Mouse (Mus musculus) kidney, postnatal 4 days (tissue): Measurements from ENCODE around the gene Pla2g4a.
"Not testable (repeated sequence)": the region's sequence is repeated elsewhere in the genome, so short reads cannot be mapped to it uniquely, and the experiment has no call there.

Experiments used
- DNase-seq, 2 experiments: peaks; one replicate each; pipeline ENCODE4 v3.0.0; 2021; ENCODE audit warnings: mixed read lengths in 2 of 2

Pla2g4a gene

DNA sequence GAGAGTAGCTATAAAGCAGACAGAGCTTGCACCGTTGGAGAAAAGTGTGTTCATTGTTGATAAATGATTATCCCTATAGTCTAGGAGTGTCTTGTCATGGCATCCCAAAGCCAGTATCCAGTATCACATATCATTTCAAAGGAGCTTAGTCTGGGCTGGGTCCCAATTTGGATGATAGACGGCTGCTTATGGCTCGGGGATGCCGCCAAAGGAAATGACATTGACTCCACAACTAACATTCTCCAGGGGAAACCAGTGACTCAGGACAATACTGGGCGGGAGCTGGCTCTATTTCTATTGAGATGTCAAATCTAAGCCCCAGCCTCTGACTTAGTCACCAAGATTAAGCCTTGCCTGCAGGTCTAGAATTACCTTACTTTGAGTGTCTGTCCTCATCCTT lies 31.9 kb downstream of the Pla2g4a start:
- no peak for DNase-seq

DNA sequence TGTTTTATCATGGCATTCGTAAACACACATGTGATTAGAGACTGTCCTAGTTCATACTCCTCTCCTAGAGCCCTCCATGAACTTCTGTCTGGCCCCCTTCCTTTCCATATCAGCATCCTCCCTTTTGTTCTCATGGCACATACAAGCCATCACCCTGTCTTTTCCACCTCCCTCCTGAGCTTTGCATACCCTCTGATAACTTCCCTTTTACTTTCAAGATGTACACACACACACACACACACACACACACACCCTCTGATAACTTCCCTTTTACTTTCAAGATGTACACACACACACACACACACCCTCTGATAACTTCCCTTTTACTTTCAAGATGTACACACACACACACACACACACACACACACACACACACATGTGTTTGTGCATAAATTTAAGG lies 37.4 kb downstream of the Pla2g4a start:
- not testable (repeated sequence) for DNase-seq

DNA sequence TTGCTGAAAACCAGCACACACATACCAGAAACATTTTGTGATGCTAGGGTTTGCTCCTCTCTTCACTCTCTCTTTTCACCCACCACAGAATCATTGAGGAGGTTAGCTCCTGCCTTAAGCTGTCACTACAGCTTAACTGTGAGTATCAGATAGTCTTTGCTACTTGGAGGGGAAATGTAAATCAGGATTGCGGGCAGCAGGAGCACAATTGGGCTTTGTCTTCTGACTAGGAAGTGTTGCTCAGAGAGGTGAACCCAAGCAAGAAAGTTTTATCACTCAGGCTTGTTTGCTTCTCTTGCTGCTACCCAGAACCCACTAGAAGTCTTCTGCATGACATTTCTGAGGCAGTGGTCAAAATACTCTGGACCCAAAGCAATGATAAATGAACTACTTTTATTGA lies 38.9 kb downstream of the Pla2g4a start:
- no peak for DNase-seq

DNA sequence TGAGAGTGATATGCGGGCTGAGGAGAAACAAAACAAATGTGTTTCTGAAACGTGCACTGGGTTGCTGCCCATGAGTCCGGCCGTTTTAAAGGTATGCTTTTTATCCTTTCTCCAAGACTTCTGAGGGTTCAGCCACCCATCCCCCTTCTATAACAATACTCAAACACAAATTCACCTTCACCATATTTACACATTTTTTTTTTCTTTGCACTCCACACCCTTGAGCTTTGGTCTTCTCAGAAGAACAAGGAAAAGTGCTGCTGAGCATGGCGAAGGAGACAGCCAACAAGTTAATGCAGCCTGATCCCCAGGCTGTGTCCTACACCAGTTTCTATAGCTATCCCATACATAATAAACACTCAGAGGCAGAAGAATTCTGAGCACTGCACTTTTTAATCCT lies 39.8 kb downstream of the Pla2g4a start:
- DNase-seq, result no peak

DNA sequence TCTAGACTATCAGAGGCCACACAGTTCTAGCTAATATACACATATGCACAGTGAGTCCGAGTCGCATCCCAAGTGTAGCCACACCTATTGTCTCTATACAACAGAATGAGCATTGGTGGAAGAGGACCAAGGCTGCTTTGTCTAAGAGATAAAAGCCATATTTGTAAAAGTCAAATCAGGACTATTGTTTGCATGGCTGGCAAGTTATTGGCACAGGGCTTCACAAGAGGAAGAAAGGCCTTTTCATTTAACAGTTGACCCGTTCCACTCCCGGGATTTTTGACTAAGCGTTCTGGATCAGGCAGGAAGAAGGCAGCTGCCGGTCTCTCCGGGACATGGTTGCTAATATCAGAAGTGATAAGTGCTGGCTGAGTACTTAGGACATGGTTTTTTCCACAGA lies 41.8 kb downstream of the Pla2g4a start:
- no peak for DNase-seq

DNA sequence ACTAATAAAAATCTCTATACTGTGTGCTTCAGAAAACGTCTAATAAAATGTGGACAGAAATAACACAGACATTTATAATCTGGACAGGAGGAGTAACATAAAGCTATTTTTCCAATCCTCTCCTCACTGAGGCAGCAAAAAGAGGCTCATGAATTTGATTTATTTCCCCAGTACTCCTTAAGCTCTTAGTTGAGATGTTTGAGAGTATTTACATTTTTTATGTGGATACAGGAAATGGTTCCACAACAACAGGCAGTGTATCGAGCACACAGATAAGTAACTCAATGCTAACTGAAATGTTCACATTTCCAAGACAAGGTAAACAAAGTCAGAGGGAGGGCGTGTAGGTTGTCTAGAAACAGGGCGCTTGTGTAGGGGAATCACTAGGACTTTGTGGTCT lies 48.1 kb downstream of the Pla2g4a start:
- DNase-seq, result no peak

DNA sequence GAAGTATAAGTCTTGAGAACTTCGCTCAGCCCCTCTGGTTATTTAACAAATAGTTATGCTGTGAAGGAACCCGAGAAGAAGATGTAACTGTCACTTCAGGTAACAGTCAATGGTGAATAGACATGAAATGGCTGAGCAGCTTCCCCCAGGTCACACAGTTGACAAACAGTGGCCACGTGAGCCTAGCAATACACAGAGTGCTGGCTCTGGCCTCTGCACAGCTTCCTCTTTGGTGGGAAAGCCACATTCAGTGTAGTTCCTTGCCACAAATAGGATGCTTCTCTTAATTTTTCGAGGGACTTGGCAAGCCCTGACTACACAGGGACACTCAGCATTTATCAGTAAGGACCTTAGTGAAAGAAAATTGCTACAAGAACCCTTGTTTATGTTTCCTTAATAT lies 50.0 kb downstream of the Pla2g4a start:
- no peak for DNase-seq

DNA sequence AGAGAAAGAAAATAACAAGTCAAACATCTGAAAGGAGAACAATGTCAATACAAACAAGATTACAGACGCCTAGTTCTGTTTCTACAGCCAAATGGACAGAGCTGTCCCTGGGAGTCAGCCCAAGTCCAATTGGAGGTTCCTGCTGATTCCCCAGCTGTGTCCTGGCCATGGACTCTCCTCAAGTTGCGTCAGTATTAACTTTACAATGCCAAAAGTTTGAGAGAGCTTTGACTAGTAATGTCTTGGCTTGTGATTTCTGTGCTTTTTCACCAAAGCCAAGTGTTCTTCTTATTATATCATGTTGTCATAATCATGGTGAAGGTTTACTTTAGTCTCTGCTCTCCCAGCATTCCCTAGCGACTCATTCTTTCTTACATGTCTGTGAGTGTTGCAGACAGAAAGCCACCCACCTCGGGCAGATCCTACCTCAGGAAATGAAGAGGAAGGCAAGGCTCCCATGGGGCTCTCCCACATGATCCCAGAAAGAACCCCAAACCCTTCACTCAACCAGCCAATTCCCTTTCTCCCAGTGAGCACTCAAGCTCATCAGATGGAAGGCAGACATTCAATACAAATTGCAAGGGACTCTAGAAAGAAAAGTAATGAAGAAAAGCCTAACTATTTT lies 63.0 kb downstream of the Pla2g4a start:
- DNase-seq, result no peak

DNA sequence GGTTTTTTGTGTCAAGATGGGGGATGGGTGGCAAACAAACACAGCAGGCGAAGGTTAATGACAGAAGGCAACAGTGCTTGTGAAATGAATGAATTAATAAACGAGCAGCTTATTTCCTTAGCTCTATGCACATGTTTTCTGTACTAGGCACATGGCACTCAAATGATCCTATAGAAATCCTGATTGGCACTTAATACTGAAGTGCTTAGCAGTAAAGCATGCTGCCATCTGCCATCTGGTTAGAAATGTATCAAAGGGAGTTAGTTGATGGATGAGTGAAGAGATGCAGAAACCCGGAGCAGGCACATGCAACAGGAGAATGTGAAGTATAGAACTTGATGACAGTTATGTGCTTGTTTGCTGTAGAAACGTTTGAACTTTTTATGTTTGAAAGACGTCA lies 64.5 kb downstream of the Pla2g4a start:
- no peak for DNase-seq

DNA sequence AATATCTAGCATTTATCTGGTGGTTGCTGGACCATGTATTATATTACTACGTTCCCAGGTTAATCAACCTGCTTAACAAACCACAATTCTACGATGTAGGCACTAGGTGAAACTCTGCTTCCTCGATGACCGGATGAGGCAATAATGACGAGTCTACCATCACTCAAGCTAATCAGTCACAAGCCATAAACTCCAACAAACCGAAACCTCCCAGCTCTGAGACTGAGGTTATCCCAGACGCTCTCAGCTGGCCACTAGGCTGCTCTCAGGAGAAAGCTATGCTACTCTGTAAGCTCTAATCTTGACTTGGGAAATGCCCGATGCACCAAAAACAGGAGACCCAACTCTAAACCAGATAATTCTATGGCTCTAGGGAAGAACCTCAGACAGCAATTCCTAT lies 66.2 kb downstream of the Pla2g4a start:
- no peak for DNase-seq

DNA sequence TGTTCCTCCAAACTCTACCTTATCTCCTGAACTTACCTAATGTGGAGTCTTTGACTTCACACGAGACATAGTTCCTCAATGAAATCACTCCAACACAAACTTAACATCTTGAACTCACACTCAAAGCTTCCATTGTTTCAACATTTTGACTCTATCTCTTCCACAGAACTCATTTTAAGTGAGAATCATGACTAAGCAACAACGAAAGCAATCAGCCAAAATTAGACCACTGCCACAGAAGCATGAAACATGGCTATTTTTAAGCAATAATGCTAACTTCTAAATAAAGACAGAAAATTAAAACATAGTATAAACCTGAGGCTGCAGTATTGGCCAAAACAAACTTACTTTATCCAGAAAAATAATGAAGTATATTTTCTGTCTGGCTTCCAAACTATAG lies 67.2 kb downstream of the Pla2g4a start:
- DNase-seq, result no peak

DNA sequence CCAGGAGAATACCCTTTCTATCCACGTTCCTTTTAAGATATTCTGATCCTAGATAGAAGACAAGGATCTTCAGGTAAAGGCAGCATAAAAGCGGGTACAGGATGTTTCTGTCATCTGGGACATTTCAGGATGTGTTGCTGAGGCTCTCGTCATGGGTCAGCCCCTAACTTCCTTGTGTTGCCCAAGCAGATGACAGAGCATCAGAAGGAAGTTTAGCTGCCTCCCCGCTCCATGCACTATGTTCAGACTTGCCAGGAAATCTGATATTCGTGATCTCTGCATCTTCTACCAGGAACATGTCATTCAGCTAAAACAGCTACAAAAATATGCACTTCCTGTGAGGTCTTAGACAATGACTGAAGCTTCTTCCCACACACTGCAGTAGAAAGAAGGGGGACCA lies 70.0 kb downstream of the Pla2g4a start:
- no peak for DNase-seq

DNA sequence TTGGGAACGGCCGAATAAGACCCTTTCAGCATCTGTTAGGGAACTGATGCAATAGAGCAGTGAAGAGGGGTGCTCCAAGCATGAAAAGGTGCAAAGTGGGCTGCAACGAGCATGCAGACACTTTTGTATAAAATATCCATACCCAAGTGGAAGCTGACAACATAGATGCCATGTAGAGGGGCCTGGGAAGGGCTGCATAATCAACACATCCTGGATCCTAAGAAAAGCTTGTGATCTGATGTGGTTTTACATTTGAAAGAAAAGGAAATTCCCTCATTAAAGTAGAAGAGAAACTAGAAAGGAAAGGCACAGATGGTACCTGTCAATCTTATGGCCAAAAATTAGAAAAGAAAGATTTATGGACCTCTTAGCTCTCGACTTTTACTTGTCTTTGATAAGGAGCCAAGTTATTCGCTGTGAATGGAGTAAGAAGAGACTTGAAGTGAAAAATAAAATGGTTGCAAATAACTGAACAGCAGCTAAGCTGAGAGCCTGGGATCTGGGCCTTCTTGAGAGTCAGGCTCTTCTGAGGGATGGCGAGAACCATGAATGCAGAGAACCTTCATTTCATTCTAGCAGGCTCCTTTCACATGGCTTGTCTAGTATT lies 78.6 kb downstream of the Pla2g4a start:
- DNase-seq, result no peak

DNA sequence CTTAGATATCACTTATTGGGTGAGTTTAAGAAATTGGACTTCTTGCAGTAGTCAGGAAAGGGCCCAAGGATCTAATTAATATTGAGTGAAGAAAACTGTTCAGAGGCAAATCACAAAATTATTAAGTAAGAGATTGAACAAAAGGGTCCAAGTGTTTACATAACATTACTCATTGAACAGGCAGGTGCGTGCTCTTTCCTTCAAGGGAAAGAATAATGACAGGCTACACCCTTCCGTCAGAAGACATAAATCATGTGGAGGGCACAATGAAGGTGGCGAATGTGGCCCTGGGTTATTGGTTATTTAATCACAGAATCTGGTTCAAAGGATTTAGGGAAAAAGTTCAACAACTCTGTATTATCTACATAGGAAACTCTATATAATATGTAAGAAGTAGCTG lies 82.9 kb downstream of the Pla2g4a start:
- DNase-seq, result no peak

DNA sequence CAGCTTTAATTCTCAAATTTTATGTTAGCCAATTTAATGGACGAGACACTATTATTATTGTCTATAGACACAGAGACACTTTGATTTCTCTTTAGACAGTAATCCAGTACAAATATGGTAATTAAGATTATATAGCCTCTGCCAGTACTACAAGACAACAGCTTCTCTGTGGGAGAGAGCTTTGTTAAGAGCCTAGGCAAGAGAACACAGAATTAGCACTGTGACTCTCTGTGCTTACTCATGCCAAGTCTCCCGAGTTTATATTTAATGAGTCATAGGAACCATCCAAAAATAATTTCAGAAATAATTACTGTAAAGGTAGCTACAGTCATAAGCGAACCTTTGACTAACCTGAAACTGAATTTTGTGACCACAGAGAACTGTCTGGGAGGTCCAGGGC lies 84.6 kb downstream of the Pla2g4a start:
- no peak for DNase-seq

DNA sequence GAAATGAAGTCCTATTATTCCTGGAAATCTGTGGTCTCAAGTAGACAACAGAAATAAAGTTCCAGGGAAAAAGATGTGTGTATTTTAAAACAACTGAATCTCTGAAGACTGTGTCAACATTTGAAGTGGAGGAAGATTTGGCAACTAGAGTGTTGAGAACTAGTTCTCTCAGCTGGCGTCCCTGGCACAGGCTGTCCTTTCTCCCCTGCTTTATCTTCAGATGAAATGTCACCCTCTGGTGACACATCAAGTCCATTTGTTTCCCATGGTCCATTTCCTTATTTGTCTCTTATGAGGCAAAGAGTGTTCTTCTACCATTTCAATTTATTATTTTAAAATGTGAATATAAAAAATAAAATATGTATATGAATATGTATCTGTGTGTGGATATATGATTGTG lies 89.5 kb downstream of the Pla2g4a start:
- DNase-seq, result no peak

DNA sequence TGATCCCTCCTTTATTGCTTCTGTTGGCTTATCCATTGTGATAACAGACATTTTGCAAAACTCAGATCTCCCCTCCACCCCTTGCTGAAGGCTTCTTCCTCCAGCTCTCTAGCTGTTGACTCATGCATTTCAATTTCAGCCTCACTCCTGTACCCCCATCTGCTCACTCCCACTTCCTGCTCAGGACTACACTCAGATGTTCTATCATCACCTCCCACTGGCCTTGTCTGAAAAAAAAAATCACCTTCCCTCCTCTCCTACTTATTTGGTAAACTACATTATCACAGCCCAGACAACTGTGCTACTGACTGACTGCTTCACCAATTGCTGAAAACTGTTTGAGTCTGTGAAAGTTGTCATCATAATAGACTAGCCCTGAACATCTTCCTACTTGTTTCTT lies 93.8 kb downstream of the Pla2g4a start:
- no peak for DNase-seq

DNA sequence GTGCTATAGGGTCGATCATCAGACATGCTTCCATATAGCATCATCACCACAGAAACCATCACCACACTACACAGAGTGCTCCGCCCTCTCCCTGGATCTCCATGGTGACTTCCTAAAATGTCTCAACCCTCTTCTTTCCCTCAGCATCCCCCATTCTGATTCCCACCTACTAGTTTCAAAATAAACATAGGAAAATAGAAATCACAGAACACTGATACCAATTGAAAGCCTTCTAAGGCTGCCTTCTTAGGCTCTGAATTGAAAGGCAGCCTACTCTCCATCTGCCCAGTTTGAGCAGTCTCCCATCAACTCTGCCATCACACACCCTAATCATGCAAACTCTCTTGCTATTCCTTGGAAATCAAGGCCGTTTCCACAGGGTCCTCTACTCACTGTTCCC lies 94.9 kb downstream of the Pla2g4a start:
- DNase-seq, result no peak

DNA sequence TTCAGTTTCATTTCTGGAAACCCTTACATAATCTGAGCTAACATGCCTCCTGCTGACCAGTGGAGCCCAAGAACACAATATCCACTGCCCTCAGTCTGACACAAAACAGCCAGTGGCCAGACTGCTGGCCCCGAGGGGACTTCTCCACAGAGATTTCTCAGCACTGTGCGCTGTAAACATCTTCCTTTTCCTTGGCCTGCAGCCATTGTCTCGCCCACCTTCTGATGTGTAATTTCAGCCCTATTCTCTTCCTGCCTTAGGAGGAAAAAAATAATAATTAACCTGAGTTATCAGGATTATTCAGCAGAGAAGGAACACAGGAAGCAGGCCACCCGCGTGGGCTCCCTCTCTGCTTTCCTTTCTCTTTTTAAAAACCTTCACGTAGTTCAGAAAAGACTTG lies 98.3 kb downstream of the Pla2g4a start:
- DNase-seq, result peak; percentile 32 to 36

DNA sequence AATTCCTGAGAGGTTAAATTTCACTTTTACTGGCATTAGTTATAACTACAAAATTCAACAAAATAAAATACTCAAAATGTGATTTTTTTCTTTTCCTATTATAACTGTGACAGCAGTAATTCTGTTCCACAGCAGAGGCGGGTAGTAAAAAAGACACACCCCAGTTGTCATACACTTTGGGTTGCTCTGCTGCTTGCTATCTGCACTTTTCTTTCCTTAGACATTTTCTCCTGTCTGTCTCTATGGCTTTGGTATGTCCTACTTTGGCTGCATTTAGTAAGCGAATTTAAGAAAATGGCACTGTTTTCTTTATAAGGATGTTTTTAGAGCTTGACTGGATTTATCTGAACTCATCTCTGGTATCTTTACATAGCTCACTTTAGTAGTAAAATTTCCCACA lies 98.9 kb downstream of the Pla2g4a start:
- DNase-seq, result no peak

DNA sequence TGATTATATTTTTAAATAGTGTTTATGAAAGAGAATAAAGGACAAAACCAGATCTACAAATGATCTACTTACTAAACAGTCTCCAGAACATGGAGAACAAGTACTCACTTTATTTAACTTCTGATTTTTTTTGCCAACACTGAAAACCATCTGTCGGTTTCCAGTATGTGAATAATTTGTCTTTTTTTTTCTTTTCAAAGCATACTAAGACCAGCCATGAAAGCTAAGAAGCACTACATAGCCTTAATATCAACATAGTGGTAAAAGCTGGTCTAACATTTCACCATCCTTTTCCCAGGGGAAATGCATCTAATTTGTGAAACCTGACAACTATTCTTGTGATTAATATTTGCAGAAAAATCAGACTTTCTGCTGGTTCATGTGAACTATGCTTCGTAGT lies 99.5 kb downstream of the Pla2g4a start:
- no peak for DNase-seq

DNA sequence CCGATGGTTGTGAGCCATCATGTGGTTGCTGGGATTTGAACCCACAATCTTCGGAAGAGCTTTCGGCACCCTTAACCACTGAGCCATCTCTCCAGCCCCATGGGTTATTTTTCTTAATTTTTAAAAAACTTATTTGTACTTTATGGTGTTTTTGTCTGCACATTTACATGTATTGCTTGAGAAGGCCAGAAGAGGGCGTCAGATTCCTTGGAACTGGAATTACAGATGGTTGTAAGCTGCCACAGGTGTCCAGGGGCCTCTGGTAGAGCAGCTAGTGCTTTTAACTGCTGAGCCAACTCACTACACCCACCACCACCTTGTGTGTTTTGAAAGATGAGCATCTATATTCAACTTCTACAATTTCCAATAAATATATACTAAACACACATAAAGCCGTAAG lies 102.4 kb downstream of the Pla2g4a start:
- DNase-seq, result no peak

DNA sequence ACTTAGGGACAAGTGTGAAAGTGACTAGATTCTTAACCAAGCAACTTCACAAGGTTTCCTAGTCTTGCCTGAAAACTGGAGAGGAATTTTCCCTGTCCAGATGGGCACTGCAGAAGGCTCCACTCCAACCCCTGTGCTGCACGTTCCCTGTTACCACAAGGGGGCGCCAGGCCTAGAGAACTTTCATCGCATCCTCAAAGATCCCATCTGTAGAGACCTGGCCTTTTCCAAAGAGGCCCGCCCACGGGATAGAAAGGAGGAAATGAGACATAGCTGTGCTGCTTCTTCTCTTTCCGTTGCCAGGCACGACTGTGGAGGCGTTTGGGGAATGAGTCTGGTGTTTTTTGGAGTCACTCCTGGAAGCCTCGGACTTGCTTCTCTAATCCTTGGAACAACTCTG lies 104.4 kb downstream of the Pla2g4a start:
- peak; percentile 74 to 80 for DNase-seq

DNA sequence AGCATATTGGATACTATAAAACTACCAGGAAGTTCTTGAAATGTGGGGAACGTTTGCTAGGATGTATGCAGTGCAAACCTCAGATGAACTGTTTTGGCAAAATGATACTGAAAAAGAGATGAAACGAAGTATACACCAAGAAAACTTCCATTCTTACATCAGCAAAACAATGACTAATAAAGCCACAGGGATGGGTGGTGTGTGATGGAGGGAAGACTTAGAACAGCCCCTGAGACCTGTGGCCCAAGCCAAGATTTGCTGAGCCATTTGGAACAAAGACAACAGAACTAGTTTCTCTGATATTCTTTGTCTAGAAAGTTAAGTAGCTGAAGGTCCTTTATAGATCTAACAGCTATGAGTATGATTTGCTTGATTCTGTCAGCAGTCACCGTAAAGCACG lies 105.5 kb downstream of the Pla2g4a start:
- no peak for DNase-seq

DNA sequence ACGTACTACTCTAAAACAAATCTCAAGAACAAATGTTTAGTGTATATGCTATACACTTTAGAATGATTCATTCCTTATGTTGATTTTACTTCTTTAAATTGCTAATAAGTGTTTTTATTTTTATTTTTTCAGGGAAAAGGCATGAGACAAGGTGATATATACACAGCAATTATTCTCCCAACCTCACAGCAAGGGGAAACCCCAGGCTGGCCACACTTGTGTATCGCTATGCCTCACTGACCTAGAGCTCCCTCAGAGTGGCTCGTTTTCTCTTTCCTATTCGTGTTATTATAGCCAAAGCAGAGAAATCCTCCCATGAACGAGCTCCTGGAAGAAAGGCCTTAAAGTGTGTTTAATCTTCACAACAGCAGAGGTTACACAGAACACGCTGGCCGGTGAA lies 106.2 kb downstream of the Pla2g4a start:
- DNase-seq, result no peak
